Mouse (Mus musculus): ENCODE data around the gene Hes7. TPM values are rescaled to one million over a fixed set of nuclear protein-coding genes. Genes with fewer than 3 reads are reported as not detected.

The Hes7 gene
- total and polyA plus RNA-seq, 3 experiments = 0.08 to 1.4 TPM; not detected in 1

DNA sequence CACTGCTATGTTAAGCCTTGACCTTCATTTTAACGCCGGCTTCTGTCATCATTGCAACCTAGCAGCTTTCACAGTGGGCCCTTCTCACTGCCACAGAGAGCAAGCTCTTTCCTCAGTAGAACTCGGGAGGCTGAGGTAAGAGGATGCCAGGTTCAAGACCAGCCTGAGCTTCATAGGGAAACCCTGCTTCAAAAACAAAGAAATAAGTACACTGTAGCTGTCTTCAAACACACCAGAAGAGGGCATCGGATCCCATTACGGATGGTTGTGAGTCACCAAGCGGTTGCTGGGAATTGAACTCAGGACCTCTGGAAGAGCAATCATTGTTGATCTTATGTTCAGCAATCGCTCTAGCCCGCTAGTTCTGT is 39.4 kb upstream of the Hes7 start:
- TF ChIP-seq SMC3 (IDR thresholded peaks at IDR 0.05; ENCODE audit: low read depth, low read length) (peak; percentile 9; the same call in 1 of the 2 replicates), NRF1 (IDR thresholded peaks at IDR 0.05; ENCODE audit: insufficient read depth, low read depth, low read length, poor library complexity, severe bottlenecking) (no peak)
- DNase-seq (ENCODE audit: low read depth, low spot score) = no peak
- Histone ChIP-seq H3K36me3 (ENCODE audit: control insufficient read depth in 1 of 2, insufficient read depth in 2 of 2, low read length in 2 of 2) (peaks cover 0 to 3% of the 10 kb centered on the region in 2 experiments; a peak in 1 of 4 replicates), H3K4me1 (ENCODE audit: control insufficient read depth in 1 of 2, insufficient read depth in 2 of 2, low read length in 2 of 2) (peaks cover 0 to 12% of the 10 kb centered on the region in 2 experiments; a peak in 3 of 4 replicates), H3K27me3 (ENCODE audit: control insufficient read depth in 1 of 2, insufficient read depth in 2 of 2, low read length in 2 of 2) (no peaks in the 10 kb centered on the region; a peak in 3 of 4 replicates), H3K4me3 (ENCODE audit: control insufficient read depth in 1 of 2, insufficient read depth in 1 of 2, low read depth in 2 of 2, low read length in 2 of 2) (no peak overlapping the region), H3K79me2 (ENCODE audit: control insufficient read depth, insufficient read depth, low read length, poor library complexity) (no peaks in the 10 kb centered on the region), H3K9me3 (replicated peaks; ENCODE audit: insufficient read depth, low read length) (no peaks in the 10 kb centered on the region), H3K27ac (ENCODE audit: control insufficient read depth, low read depth, low read length) (no peak overlapping the region), H3K9ac (ENCODE audit: control insufficient read depth, low read depth, low read length, poor library complexity, severe bottlenecking) (no peak overlapping the region)

DNA sequence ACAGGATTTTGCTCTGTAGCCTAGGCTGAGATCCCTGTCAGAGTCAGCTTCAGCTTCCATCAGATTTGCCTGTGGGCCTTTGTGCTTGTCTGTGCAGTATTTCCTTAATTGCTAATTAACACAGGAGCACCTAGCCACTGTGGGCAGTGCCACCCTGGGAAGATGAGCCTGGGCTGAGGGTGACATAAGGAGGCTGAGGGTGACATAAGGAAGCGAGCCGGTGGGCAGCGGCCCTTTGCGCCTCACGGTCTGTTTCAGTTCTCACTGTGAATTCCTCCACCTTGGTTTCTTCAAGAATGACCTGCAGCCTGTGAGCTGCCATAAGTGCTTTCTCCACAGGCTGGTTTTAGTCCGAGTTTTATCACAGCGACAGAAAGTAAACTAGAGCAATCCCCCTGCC is 38.6 kb upstream of the Hes7 start:
- no peak overlapping the region for H3K4me3 ChIP-seq (ENCODE audit: control insufficient read depth in 1 of 2, insufficient read depth in 1 of 2, low read depth in 2 of 2, low read length in 2 of 2)
- no peak overlapping the region for H3K27ac ChIP-seq (ENCODE audit: control insufficient read depth, low read depth, low read length)
- H3K9me3 ChIP-seq (replicated peaks; ENCODE audit: insufficient read depth, low read length) = no peaks in the 10 kb centered on the region
- H3K4me1 ChIP-seq (ENCODE audit: control insufficient read depth in 1 of 2, insufficient read depth in 2 of 2, low read length in 2 of 2) = peaks cover 0 to 12% of the 10 kb centered on the region in 2 experiments; a peak in 3 of 4 replicates
- peaks cover 0 to 3% of the 10 kb centered on the region in 2 experiments; a peak in 1 of 4 replicates for H3K36me3 ChIP-seq (ENCODE audit: control insufficient read depth in 1 of 2, insufficient read depth in 2 of 2, low read length in 2 of 2)
- H3K79me2 ChIP-seq (ENCODE audit: control insufficient read depth, insufficient read depth, low read length, poor library complexity) = no peaks in the 10 kb centered on the region
- DNase-seq (ENCODE audit: low read depth, low spot score) = no peak
- TF ChIP-seq KAT2A (conservative IDR thresholded peaks at IDR 0.05; ENCODE audit: low read depth, low read length) (no peak), SIN3A (IDR thresholded peaks at IDR 0.05; ENCODE audit: low read length) (no peak), MXI1 (IDR thresholded peaks at IDR 0.05; ENCODE audit: low read depth, low read length) (no peak), USF2 (IDR thresholded peaks at IDR 0.05; ENCODE audit: borderline replicate concordance in 1 of 2, insufficient read depth in 1 of 2, low read depth in 1 of 2, low read length in 2 of 2) (no peak), MYC (IDR thresholded peaks at IDR 0.05; ENCODE audit: low read depth, low read length) (no peak), MAZ (IDR thresholded peaks at IDR 0.05; ENCODE audit: low read depth, low read length) (no peak), SMC3 (IDR thresholded peaks at IDR 0.05; ENCODE audit: low read depth, low read length) (no peak), GATA1 (IDR thresholded peaks at IDR 0.05; ENCODE audit: low read depth, low read length) (no peak), JUND (IDR thresholded peaks at IDR 0.05; ENCODE audit: low read depth, low read length) (no peak), BHLHE40 (IDR thresholded peaks at IDR 0.05; ENCODE audit: borderline replicate concordance, low read depth, low read length) (no peak), ZKSCAN1 (IDR thresholded peaks at IDR 0.05; ENCODE audit: low read depth, low read length) (no peak), ZC3H11A (IDR thresholded peaks at IDR 0.05; ENCODE audit: low read depth, low read length) (no peak), MAX (IDR thresholded peaks at IDR 0.05; ENCODE audit: low read length) (no peak), UBTF (IDR thresholded peaks at IDR 0.05; ENCODE audit: borderline replicate concordance, insufficient read depth, low read depth, low read length) (no peak), E2F4 (IDR thresholded peaks at IDR 0.05; ENCODE audit: borderline replicate concordance, low read depth, low read length) (no peak), HCFC1 (IDR thresholded peaks at IDR 0.05; ENCODE audit: low read depth, low read length) (no peak)
- H3K27me3 ChIP-seq (ENCODE audit: control insufficient read depth in 1 of 2, insufficient read depth in 2 of 2, low read length in 2 of 2) = no peaks in the 10 kb centered on the region; a peak in 3 of 4 replicates
- H3K9ac ChIP-seq (ENCODE audit: control insufficient read depth, low read depth, low read length, poor library complexity, severe bottlenecking) = no peak overlapping the region
